Mouse (Mus musculus): ENCODE measurements around the gene Ppp1r14a.

DNA sequence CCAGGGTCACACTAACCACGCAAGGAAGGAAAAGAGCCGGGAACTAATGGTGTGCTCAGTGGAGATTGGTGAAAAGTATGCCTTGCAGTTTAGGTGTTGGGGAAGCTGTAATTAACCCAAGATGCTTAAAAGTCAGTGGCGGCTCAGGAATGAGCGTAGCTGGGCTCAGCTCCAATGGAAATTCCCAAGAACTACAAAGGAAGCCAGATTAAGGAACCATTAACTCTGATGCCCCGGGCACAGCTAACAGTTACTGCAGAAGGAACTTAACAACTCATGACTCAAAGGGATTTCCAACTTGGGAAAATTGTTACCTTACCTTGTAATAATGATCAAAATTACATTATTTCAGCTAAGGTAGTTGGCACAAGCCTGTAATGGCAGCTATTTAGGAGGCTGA lies 12.4 kb upstream of the Ppp1r14a start:
- TF ChIP-seq HCFC1 (IDR thresholded peaks at IDR 0.05; ENCODE audit: borderline replicate concordance, insufficient read depth, low read length) (no peak), MAFK (IDR thresholded peaks at IDR 0.05; ENCODE audit: insufficient read depth, low read depth, low read length) (no peak), CHD2 (IDR thresholded peaks at IDR 0.05; ENCODE audit: low read depth, low read length) (no peak), ZNF384 (IDR thresholded peaks at IDR 0.05; ENCODE audit: low read depth, low read length) (no peak)
